Mouse (Mus musculus) thymus, postnatal 25 days (tissue): ENCODE data around the gene Akap6.
"Not testable (repeated sequence)": the region's sequence is repeated elsewhere in the genome, so short reads cannot be mapped to it uniquely, and the experiment has no call there.

Experiments
- DNase-seq: peaks from one replicate; pipeline ENCODE4 v3.0.0; 2022

The Akap6 gene

GRCm38 (mm10) chr12:52711857-52712640, 12.9 kb downstream of the Akap6 start:
- no peak for DNase-seq

- DNase-seq, result peak; percentile 23
Measured at GRCm38 (mm10) chr12:52718392-52718791, 19.2 kb downstream of the Akap6 start.

- DNase-seq, result no peak
Measured at GRCm38 (mm10) chr12:52719232-52719631, 20.0 kb downstream of the Akap6 start.

GRCm38 (mm10) chr12:52719681-52720080, 20.5 kb downstream of the Akap6 start:
- DNase-seq, result no peak

- not testable (repeated sequence) for DNase-seq
Measured at GRCm38 (mm10) chr12:52724039-52724615, 24.9 kb downstream of the Akap6 start.

- no peak for DNase-seq
Measured at GRCm38 (mm10) chr12:52726434-52727231, 27.4 kb downstream of the Akap6 start.

GRCm38 (mm10) chr12:52729396-52729795, 30.2 kb downstream of the Akap6 start:
- DNase-seq, result no peak

GRCm38 (mm10) chr12:52735161-52735560, 36.0 kb downstream of the Akap6 start:
- DNase-seq, result not testable (repeated sequence)

- no peak for DNase-seq
Measured at GRCm38 (mm10) chr12:52737151-52737550, 38.0 kb downstream of the Akap6 start.

GRCm38 (mm10) chr12:52739326-52739725, 40.1 kb downstream of the Akap6 start:
- no peak for DNase-seq

GRCm38 (mm10) chr12:52741801-52742200, 42.6 kb downstream of the Akap6 start:
- DNase-seq, result no peak

GRCm38 (mm10) chr12:52750006-52750405, 50.8 kb downstream of the Akap6 start:
- DNase-seq, result no peak

GRCm38 (mm10) chr12:52755649-52756048, 56.5 kb downstream of the Akap6 start:
- DNase-seq, result no peak

- no peak for DNase-seq
Measured at GRCm38 (mm10) chr12:52757881-52758280, 58.7 kb downstream of the Akap6 start.

GRCm38 (mm10) chr12:52764046-52764445, 64.9 kb downstream of the Akap6 start:
- DNase-seq, result no peak

GRCm38 (mm10) chr12:52764810-52765209, 65.6 kb downstream of the Akap6 start:
- DNase-seq, result no peak

- no peak for DNase-seq
Measured at GRCm38 (mm10) chr12:52769561-52769960, 70.4 kb downstream of the Akap6 start.

- no peak for DNase-seq
Measured at GRCm38 (mm10) chr12:52771931-52772330, 72.7 kb downstream of the Akap6 start.

GRCm38 (mm10) chr12:52772494-52773280, 73.5 kb downstream of the Akap6 start:
- DNase-seq, result no peak

- no peak for DNase-seq
Measured at GRCm38 (mm10) chr12:52773847-52774246, 74.7 kb downstream of the Akap6 start.

- DNase-seq, result no peak
Measured at GRCm38 (mm10) chr12:52774382-52774781, 75.2 kb downstream of the Akap6 start.

GRCm38 (mm10) chr12:52780216-52780615, 81.0 kb downstream of the Akap6 start:
- DNase-seq, result no peak

- DNase-seq, result no peak
Measured at GRCm38 (mm10) chr12:52781066-52781465, 81.9 kb downstream of the Akap6 start.
